Mouse (Mus musculus) liver, embryonic 16.5 days (tissue): Measurements from ENCODE around the gene Nicn1. TPM values are rescaled to one million over a fixed set of nuclear protein-coding genes. Genes with fewer than 3 reads are reported as not detected.

Source experiments
- ATAC-seq: fragments of 200-750 bp; cut with Nextera tagmentation; 2 replicates; pipeline ENCODE4 v1.8.0; 2017; ENCODE audit warnings: low read depth, mild to moderate bottlenecking, moderate number of reproducible peaks, moderate library complexity
- H3K27ac ChIP-seq: fragments of 300-500 bp; sonication (generic); 2 replicates; pipeline ENCODE4 v1.5.1; 2014; ENCODE audit warnings: mild to moderate bottlenecking, low read length
- H3K27me3 ChIP-seq: fragments of 300-500 bp; sonication (generic); 2 replicates; pipeline ENCODE4 v1.6.1; 2014; ENCODE audit warnings: low read depth, low read length, mixed read lengths; ENCODE audit not compliant: control insufficient read depth, insufficient read depth
- H3K36me3 ChIP-seq: fragments of 300-500 bp; sonication (generic); 2 replicates; pipeline ENCODE4 v1.6.1; 2014; ENCODE audit warnings: mild to moderate bottlenecking; ENCODE audit not compliant: control insufficient read depth, insufficient read depth
- H3K4me1 ChIP-seq: fragments of 300-500 bp; sonication (generic); 2 replicates; pipeline ENCODE4 v1.6.1; 2014; ENCODE audit warnings: low read depth, low read length, mixed read lengths; ENCODE audit not compliant: control insufficient read depth
- H3K4me2 ChIP-seq: fragments of 300-500 bp; sonication (generic); 2 replicates; pipeline ENCODE4 v1.6.1; 2014; ENCODE audit warnings: low read depth, low read length, mixed read lengths
- H3K4me3 ChIP-seq: fragments of 300-500 bp; sonication (generic); 2 replicates; pipeline ENCODE4 v1.5.1; 2014; ENCODE audit warnings: low read depth, mild to moderate bottlenecking, low read length
- H3K9ac ChIP-seq: fragments of 300-500 bp; sonication (generic); 2 replicates; pipeline ENCODE4 v1.6.1; 2014; ENCODE audit warnings: low read depth, low read length
- H3K9me3 ChIP-seq: fragments of 300-500 bp; sonication (generic); replicated peaks from 2 replicates; pipeline ENCODE4 v1.6.1; 2016; ENCODE audit warnings: low read length; ENCODE audit not compliant: control insufficient read depth
- WGBS: fragments of 180-500 bp; shearing (Covaris S2); extraction: QIAGEN DNeasy Blood & Tissue Kit; methylation state at CpG from one replicate; pipeline ENCODE4 v1.1.7; 2014; ENCODE audit not compliant: insufficient replicate concordance; 5-methylcytosine and 5-hydroxymethylcytosine counted together
- polyA plus RNA-seq: library from polyadenylated mRNA; unstranded; fragments of >200 nt; fragmentation: Nextera tagmentation; extraction: Ambion mirVana; gene quantifications from 2 replicates; pipeline ENCODE4 v1.2.1, GENCODE M21; 2015

The Nicn1 gene
- polyA plus RNA-seq, 1 experiment from 2014 or later: 7.6 TPM

DNA sequence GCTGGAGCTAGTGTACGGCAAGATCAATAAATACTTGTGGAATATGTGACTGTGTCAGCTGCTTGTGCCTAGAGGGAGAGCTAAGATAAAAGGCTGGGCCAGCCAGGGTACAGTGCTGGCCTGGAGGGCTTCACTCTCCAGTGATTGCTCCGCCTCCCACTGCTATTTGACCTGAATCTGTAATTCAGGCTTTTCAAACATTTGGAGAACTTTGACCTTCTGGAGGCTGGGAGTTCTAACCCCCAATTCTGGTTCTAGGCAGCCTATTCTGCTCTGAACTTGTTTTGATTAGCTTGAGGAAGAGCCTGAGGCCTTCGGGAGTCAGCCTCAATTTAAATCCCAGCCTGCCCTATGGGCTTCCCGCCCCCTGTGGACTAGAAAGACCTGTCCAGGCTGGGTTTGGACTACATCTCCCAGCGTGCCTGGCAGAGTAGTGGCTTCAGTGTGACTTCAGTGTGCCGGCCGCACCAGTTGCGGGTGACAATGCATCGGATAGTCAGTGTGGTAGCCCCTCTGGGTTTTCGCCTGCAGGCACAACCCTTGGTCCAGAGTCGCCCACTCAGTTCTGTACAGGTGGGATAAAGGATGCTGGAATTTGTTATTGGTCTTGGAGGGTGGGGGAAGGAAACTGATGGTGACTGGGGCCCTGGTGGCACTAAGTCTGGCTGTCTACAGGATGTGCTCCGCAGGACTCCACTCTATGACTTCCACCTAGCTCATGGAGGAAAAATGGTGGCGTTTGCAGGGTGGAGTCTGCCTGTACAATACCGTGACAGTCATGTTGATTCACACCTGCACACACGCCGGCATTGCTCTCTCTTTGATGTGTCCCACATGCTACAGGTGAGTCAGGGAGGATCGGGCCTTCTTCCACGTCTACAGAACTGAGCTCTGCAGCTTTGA is 6.5 kb downstream of the Nicn1 start, which contains the start of gene Amt:
TSS of gene Amt (plus strand) at position 401 of the 903 bp plus-strand sequence.
- Histone ChIP-seq H3K27me3 (no peaks in the 10 kb centered on the region), H3K27ac (peak within 1 kb of the TSS; percentile 69), H3K4me3 (peak within 1 kb of the TSS; percentile 2), H3K9me3 (no peaks in the 10 kb centered on the region), H3K36me3 (no peaks in the 10 kb centered on the region), H3K4me1 (no peaks in the 10 kb centered on the region), H3K9ac (peak within 1 kb of the TSS; percentile 18; the same call in 1 of the 2 replicates), H3K4me2 (peak within 1 kb of the TSS; percentile 39)
- ATAC-seq: peak; percentile 82
- 52% methylated on average over 18 of the region's 18 CpGs for WGBS

DNA sequence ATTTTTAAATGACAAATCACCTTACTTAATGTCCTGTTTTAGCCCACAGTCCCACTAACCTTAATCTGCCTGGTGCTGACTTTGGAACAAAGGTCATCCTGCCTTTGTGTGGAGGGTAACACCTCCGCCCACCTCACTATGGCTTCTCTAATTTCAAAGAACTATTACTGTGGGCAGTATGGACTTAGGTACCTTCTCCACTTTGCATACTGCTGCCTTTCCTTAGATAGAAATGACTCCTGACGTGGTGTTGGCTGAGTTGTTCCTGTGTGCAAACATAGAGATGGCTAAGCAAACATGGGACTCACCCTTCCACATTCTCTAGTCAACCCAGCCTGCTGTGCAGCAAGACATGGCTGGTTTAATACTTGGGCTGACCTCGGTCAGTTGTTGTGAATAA is 11.6 kb downstream of the Nicn1 start:
- Histone ChIP-seq H3K36me3 (peaks cover 8% of the 10 kb centered on the region; the same call in 1 of the 2 replicates), H3K4me1 (peaks cover 14% of the 10 kb centered on the region), H3K4me2 (no peak overlapping the region), H3K27me3 (no peaks in the 10 kb centered on the region), H3K9ac (no peak overlapping the region), H3K4me3 (no peak overlapping the region), H3K27ac (peak overlapping the region; percentile 42; the same call in 1 of the 2 replicates), H3K9me3 (no peaks in the 10 kb centered on the region)
- ATAC-seq: no peak
- WGBS: 56% methylated on average over 3 of the region's 3 CpGs

DNA sequence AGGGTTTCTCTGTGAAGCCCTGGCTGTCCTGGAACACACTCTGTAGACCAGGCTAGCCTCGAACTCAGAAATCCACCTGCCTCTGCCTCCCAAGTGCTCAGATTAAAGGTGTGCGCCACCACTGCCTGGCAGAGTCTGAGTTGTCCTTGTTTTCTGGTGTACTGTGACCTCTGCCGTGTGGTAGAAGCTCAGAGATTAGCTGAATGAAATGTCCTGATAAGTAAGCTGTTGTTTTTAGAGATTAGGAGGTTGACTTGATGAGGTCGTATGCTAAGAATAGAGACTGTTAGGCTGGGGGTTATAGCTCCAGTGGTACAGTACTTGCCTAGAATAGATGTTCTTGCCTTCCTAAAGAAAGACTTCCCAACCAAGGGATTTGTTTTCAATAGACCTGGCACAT is 14.5 kb downstream of the Nicn1 start:
- H3K36me3 ChIP-seq: peaks cover 8% of the 10 kb centered on the region; the same call in 1 of the 2 replicates
- H3K27me3 ChIP-seq: no peaks in the 10 kb centered on the region
- H3K9ac ChIP-seq: peak overlapping the region; percentile 86
- H3K27ac ChIP-seq: peak overlapping the region; percentile 100
- 21% methylated on average over 4 of the region's 4 CpGs for WGBS
- no peak for ATAC-seq
- H3K4me3 ChIP-seq: peak overlapping the region; percentile 88
- no peaks in the 10 kb centered on the region for H3K9me3 ChIP-seq
- peaks cover 26% of the 10 kb centered on the region for H3K4me1 ChIP-seq
- peak overlapping the region; percentile 56 for H3K4me2 ChIP-seq

DNA sequence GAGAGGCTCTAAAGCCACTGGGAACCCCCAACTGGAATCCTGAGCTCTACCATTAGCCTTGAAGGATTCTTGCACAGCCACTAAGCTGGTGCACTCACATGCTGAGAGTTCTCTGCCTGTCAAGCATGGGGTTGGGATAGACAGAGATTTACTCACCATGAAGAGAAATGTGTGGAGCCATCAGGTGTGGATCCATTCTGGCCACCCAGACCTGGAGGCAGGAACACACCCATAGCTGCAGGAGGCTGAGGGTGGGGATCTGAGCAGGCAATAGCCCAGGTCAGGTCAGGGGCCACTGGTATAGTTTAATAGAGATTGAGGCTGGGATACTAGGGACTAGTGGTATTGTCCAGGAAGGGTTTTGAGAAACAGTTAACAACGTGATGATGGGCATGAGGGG is 14.9 kb downstream of the Nicn1 start:
- Histone ChIP-seq H3K4me1 (peaks cover 26% of the 10 kb centered on the region), H3K4me2 (peak overlapping the region; percentile 56), H3K27me3 (no peaks in the 10 kb centered on the region), H3K9ac (peak overlapping the region; percentile 86), H3K4me3 (peak overlapping the region; percentile 88), H3K9me3 (no peaks in the 10 kb centered on the region), H3K36me3 (peaks cover 8% of the 10 kb centered on the region; the same call in 1 of the 2 replicates), H3K27ac (peak overlapping the region; percentile 100)
- no peak for ATAC-seq
- 0% methylated on average over 1 of the region's 1 CpGs for WGBS

DNA sequence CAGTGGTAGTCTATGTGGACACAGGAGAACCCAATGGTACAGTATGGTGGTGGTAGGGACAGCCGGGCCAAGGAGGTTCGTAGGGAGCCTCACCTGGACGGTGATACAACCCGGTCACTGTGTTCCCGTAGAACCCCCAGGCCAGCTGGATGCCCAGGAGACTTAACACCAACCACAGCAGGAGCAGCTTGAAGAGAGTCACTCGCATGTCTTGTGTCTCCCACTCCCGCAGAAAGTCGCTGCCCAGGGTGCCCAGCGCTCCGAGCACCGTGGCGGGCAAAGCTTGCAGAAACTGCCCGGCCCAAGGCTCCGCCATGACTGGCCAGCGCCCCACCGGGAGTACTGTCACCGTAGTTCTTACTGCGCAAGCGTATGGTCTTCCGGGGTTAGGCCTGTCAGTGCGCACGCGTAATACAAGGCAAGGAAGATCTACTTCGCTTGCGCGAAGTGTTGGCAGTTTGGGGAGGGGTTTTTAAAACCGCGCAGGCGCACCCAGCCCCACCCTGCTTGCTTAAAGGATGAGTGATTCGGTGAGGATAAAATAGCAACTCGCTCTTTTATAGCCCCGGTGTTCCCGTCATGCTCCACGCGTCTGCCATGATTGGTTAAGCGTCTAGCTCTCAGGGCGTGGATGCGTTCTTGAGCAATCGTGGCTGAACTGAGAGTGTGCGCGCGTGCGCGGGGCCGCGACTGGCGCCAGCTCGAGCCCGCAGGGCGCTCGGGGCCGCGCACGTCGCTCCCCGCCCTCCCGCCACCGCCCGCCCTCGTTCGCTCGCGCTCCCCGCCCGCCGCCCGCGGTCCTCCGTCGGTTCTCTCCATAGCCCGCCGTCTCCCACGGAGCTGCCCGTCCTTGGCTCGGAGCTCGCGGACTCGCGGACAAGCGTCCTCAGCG is 15.6 kb downstream of the Nicn1 start, which contains the start of the genes Rhoa and Tcta:
TSS of gene Rhoa (plus strand) at position 501 of the 892 bp plus-strand sequence.
TSS of gene Tcta (minus strand) at position 532 of the 892 bp plus-strand sequence.
- Histone ChIP-seq H3K27me3 (no peaks in the 10 kb centered on the region), H3K9ac (peak within 1 kb of the TSS; percentile 98), H3K27ac (peak within 1 kb of the TSS; percentile 100), H3K4me3 (peak within 1 kb of the TSS; percentile 88), H3K9me3 (no peaks in the 10 kb centered on the region), H3K36me3 (peaks cover 8% of the 10 kb centered on the region; the same call in 1 of the 2 replicates), H3K4me2 (peak within 1 kb of the TSS; percentile 56), H3K4me1 (peaks cover 32% of the 10 kb centered on the region)
- WGBS: under 1% methylated on average over 77 of the region's 81 CpGs
- ATAC-seq: peak; percentile 90

DNA sequence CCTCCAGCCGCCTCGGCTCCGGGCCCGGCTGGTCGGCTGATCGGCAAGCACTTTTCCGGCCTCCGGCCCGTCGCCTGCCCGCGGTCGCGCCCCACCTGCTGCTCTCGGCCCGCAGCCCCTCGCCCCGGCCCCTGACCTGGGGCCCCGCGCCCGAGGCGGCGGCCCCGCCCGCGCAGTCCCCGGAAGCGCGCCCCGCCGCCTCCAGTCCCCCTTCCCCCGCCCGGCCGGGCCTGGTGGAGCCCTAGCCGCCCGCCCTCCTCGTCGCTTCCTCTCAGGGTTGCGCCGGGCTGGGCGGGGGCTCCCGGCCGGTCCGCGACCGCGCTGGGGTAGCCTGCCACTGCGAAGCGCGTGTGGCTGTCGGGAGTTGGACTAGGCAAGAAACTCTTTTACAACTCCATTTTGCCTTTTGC is 16.3 kb downstream of the Nicn1 start:
- Histone ChIP-seq H3K27me3 (no peaks in the 10 kb centered on the region), H3K27ac (peak overlapping the region; percentile 100), H3K9ac (peak overlapping the region; percentile 98), H3K4me3 (peak overlapping the region; percentile 88), H3K4me2 (peak overlapping the region; percentile 45), H3K36me3 (peaks cover 8% of the 10 kb centered on the region; the same call in 1 of the 2 replicates), H3K4me1 (peaks cover 32% of the 10 kb centered on the region), H3K9me3 (no peaks in the 10 kb centered on the region)
- peak; percentile 76 for ATAC-seq
- under 1% methylated on average over 45 of the region's 51 CpGs for WGBS

DNA sequence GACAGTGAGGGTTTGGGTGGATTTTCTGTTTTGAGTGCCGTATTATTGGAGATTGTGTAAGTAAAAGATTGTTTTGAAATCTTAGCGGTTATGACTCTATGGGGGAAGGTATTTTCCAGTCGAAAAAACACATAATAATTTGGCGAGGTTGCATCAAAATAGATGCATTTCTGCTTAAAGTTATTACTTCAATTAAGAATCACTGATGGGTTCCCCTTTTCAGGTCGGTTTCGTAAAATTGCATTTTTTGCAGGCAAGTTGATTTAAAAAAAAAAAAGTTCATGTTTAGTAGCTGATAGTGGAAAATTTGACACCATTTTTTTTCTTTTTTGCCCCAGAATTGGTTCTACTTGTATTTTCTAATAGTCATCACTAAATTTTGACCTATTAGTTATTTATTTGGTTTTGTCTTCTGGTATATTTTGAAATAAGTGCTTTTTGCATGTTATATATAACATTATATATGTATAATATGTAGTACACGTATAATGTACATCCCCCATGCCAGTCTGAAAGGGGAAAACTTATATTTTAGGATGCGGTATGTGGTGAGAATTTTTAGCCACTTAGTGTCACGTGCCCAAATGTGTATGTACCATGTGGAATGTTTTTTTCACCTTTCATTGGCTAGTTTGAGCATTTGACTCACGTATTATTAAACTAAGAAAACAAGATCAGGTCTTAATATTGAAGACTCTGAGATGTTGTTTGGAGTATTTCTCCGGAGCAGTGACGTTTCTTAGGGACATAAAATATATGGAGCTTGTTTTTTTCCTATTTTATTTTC is 17.0 kb downstream of the Nicn1 start:
- H3K4me3 ChIP-seq: peak overlapping the region; percentile 88
- H3K9ac ChIP-seq: peak overlapping the region; percentile 98
- H3K9me3 ChIP-seq: no peaks in the 10 kb centered on the region
- WGBS: 4% methylated on average over 12 of the region's 12 CpGs
- H3K4me2 ChIP-seq: peak overlapping the region; percentile 63
- ATAC-seq: no peak
- H3K4me1 ChIP-seq: peaks cover 38% of the 10 kb centered on the region
- H3K27me3 ChIP-seq: no peaks in the 10 kb centered on the region
- peaks cover 8% of the 10 kb centered on the region; the same call in 1 of the 2 replicates for H3K36me3 ChIP-seq
- H3K27ac ChIP-seq: peak overlapping the region; percentile 100

DNA sequence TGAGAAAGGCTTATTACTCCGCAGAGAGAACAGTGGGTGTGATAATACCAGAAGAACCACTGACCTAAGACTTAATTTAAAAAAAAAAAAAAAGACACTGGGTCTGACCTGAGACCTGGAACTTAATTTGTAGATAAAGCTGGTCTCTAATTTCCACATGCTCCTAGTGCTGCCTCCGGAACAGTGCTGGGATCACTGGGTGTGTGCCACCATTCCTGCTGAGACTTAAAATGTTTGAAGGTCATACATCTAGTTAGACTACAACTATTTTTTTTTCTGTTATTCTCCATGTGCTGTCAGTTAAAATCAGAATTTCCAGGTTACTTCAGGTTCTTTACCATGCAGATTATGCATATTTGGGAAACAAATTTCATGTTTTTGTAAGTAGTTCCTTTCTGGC is 17.9 kb downstream of the Nicn1 start:
- 35% methylated on average over 2 of the region's 2 CpGs for WGBS
- Histone ChIP-seq H3K4me1 (peaks cover 38% of the 10 kb centered on the region), H3K27me3 (no peaks in the 10 kb centered on the region), H3K9me3 (no peaks in the 10 kb centered on the region), H3K4me3 (peak overlapping the region; percentile 67), H3K36me3 (peaks cover 6% of the 10 kb centered on the region; the same call in 1 of the 2 replicates), H3K27ac (peak overlapping the region; percentile 53), H3K4me2 (peak overlapping the region; percentile 63), H3K9ac (peak overlapping the region; percentile 66)
- no peak for ATAC-seq
